Mouse (Mus musculus): ENCODE results near the gene Srrm3.

Gene Srrm3

DNA sequence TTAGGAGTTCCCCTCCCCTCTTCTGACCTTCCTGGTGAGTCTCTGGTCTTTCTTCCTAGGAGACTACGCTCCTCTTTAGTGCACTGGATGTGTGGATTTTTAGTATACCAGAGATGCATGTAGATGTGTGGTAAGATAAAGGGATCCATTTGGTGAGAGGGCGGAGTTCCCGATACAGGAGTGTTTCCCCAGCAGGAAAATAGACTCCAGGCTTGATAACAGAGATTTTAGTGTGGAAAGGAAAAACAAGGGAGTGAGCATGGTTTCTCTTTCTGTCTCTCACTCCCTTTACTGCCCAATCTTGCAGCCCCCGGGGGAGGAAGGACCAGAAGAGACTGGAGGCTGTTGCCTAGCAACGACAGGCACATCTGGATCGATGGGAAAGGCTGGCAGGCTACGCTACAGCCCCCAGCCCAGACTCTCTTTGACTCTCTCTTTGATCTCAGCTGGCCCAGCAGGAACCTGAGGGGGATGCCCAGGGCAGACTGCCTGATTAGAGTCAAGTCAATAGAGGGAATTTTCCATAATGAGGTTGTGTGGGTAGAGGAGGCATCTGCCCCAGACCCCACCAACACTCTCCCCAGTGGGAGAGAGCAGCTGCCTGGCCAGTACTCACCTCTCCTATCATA lies 15.7 kb downstream of the Srrm3 start:
- no peak for DNase-seq (ENCODE audit: low spot score in 2 of 2)

DNA sequence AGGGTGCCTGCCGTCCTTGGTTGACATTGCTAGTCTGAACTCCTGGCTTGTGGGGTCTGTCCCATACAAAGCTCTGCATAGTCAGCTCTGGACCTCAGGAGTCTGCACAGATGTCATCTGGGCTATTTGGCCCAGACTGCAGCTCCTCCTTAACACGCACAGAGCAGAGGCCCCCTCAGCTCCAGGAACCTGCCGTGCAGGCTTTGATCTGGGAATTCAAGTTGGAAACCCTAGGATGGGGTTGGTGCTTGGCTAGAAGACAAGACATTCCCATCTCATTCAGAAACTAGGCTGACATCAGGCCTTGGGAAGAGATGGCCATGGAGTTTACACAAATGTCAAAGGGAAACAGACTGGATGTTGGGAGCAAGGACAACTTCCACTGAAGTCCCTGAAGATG lies 17.8 kb downstream of the Srrm3 start:
- no peak for DNase-seq (ENCODE audit: low spot score in 2 of 2)

DNA sequence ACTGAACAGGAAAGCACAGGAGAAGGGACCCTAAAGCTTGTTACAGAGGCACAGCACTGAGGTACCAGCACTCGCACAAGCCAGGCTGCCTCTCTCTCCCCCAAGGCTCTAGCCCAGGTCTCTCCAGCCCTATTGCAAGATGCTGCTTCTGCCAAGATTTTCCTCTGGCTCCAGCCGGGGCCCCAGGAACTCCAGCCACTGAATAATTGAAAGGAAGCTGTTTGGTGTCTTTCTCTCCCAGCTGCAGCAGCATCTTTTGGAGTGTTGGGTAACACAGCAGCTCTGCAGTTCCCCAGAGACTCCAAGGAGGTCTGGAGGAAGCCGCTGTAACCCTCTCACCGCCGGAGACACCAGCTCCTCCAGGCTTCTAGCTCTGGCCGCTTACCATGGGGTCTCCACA lies 19.5 kb downstream of the Srrm3 start:
- DNase-seq (ENCODE audit: low spot score in 2 of 2), result no peak

DNA sequence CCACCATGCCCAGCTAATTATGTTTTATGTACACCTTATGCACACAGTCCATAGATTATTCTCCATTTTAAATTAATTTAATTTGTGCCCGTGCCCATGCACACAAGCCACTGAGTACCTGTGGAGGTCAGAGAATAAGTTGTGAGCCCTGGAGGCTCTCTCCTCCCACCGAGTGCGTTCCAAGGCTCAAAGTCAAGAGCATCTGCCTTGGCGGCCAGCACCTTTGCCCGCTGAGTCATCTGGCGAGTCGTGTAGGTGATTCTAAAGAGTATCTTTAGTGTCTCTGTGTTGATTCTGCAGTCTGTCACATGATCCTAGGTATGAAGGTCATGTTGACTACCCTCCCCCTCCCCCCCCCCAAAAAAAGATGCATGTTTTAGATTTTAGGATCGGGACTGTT lies 22.7 kb downstream of the Srrm3 start:
- no peak for DNase-seq (ENCODE audit: low spot score in 2 of 2)

DNA sequence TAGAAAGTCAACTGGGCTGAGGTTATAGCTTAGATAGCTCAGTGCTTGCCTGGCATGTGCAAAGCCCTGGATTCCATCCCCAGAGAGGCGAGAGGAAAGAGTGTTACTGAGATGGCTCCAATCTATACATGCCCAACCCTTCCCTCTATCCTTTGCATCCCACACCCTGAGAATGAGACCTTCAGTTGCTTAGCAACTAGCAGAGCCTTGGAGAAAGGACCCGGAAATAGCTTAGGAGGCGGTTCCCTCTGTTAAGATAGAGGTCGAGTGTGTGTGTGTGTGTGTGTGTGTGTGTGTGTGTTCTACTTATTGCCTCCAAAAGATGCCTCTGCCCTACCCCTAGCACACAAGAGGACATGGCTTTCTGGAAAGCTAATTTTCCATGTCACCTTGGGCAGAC lies 26.0 kb downstream of the Srrm3 start:
- peak; percentile 50 to 80 for DNase-seq (ENCODE audit: low spot score in 2 of 2)

DNA sequence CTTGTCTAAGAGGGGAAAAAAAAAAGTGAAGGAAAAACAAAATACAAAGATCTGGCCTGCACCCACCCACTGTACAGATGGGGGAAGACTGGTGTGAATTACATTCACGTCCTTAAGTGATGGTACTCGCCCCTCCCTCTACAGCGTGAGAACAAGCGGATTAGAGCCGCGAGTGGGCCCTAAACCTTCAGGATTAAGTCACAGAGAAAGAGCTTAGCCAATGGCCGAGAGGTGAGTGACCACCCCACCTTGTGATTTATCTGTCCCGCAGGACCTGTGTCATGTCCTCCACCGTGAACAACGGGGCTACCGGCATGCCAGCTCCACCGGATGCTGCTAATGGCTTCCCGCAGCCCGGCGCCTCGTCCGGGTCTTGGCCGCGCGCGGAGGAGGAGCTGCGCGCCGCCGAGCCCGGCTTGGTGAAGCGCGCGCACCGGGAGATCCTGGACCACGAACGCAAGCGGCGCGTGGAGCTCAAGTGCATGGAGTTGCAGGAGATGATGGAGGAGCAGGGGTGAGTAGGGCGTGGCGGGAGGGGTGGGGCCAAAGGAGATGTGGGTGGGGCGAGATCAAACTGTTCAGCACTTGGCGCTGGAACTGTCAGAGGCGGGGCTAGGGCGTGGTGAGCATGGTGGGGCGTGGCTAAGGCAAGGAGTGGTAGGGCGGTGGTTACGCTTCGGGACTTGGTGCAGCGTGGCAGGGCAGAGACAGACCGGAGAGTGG lies 28.2 kb downstream of the Srrm3 start:
- peak; percentile 57 to 71 for DNase-seq (ENCODE audit: low spot score in 2 of 2)

DNA sequence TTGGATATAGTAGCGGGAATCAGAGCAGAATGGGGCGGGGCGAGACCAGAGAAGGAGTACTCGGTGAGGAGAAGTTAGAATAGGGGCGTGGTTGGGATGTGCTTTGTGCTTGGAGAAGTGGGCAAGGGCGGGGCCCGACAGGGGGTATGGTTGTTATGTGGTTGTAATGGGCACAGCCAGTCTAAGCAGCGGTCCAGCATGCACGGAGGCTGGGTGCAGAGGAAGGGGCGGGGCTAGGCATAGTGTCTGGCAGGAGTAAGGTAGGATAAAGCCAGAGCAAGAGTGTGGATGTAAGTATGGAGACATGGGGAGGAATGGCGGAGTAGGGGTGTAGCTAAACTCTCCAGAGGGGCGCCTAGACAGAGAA lies 28.8 kb downstream of the Srrm3 start:
- DNase-seq (ENCODE audit: low spot score in 2 of 2), result no peak

DNA sequence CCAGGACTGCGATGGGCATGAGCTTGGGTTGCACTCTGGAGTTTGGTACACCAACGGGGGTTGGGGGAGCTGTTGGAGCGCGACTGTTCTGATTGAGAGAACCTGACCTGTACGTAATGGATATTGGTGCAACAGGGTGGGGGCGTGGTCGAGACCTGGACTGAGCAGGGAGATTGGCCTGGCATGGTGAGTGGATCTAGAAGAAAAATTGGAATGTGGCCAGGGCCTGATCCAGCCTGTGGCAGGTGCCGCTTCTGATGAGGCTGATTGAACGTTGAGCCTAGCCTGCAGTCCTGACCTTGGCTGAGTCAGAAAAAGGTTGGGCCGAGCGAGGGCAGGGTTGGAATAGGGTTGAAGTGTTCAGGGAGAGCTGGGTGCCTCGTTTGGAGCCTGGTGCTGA lies 29.3 kb downstream of the Srrm3 start:
- DNase-seq (ENCODE audit: low spot score in 2 of 2), result no peak

DNA sequence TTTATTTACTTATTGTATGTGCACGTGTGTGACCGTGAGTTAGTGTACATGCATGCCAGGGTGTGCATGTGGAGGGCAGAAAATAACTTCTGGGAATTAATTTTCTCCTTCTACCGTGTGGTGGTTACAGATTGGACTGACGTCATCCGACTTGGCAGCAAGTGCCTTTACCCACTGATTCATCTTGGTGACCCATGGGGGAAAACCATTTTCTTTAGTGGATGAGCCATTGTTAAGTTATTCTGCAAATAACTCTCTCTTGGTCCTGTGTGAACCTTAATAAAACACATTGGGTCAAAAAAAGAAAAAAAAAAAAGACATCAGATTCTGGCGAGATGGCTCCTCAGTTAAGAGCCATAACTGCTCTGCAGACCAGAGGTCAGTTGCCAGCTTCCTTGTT lies 35.0 kb downstream of the Srrm3 start:
- no peak for DNase-seq (ENCODE audit: low spot score in 2 of 2)

DNA sequence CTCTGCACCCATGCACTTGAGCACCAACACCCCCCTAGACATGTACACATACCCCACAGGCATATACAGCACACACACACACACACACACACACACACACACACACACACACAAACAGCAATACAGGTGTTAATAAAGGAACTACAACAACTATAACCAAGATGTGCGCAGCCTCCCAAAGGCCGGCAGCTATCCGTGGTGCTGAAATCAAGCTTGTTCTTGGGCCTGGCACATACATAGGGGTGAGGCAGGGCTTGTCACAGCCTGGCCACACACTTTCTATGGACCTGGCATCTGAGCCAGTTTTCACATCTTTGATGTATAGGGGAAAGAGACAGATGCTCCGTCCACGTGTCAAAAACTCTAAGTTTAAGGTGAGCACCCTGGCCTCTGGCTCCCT lies 36.7 kb downstream of the Srrm3 start:
- DNase-seq (ENCODE audit: low spot score in 2 of 2), result no peak

DNA sequence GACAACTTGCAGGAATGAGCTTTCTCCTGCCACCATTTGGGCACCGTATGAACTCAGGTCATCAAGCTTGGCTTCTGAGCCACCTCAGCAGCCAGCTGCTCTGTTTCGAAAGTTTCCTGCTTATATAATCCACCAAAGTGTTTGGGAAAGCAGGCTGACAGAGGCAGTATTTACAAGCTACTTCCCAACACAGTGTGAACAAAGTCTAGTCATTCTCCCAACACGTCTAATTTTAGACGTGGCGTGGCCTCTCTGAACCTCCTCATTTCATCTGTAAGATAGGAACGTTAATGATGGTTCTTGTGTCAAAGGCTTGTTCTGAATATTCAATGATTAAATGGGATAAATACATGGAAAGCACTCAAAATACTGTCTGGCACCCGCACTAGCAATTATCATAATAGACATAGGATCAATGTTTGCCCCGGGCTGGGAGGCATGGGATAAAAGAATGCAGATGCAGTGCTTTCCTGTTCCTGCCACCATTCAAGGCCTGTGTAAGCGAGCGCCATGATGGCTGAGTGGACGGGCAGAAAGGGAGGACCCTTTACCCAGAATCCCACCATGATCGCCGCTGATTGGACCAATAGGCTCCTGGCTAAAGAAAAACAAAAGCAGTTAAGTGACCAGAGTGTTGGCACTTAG lies 39.1 kb downstream of the Srrm3 start:
- no peak for DNase-seq (ENCODE audit: low spot score in 2 of 2)

DNA sequence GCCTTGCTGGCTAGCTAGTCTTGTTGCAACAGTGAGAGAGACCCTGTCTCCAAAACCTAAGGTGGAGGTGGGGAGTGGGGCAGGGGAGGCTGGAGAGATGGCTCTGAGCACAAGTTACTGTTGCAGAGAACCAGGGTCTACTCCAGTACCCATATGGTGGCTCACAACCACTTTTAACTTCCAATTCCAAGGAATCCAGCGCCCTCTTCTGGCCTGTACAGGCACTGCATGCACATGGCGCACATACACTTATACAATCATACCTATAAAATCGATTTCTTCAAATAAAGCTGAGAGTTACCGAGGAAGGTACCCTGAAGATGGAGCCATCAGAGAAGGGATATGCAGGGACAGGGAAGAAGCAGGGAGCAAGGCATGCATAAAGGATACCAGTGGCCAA lies 40.8 kb downstream of the Srrm3 start:
- no peak for DNase-seq (ENCODE audit: low spot score in 2 of 2)

DNA sequence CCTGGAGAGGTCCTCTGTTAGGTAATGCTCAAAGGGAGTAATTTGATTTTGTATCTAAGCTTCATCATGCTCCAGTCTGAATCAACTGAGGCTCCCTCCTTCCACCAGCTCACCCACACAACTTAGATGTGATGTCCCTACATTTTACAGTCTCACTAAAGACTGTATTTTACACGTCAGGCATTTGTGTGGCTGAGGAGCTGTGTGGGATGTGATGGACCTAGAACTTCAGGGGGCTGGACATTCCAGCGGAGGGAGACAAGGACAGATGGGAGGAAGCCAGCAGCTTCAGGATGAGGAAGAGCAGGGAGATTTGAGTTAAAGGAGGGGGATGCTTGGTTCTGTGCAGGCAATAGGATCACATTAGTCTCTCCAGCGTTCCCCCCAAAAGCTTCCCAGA lies 41.2 kb downstream of the Srrm3 start:
- DNase-seq (ENCODE audit: low spot score in 2 of 2), result peak in 1 of 2 experiments; percentile 56

DNA sequence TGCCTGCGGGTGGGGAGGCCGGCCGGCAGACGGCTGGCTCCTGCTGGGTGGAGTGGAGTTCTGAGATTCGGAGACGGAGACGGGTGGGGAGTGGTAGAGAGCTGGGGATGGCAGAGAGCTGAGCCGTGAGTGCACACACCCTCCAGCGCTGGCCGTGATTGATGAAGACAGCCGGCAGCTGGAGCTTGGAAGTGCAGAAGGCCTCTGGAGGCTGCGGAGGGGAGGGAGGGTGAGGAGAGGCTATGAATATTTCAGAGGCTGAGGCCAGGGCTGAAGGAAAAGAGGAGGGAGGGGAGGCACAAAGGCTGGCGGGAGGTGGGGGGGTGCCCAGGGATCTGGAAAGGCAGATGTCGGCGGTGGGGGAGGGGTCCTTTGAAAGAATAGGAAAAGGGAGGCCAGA lies 44.3 kb downstream of the Srrm3 start:
- no peak for DNase-seq (ENCODE audit: low spot score in 2 of 2)

DNA sequence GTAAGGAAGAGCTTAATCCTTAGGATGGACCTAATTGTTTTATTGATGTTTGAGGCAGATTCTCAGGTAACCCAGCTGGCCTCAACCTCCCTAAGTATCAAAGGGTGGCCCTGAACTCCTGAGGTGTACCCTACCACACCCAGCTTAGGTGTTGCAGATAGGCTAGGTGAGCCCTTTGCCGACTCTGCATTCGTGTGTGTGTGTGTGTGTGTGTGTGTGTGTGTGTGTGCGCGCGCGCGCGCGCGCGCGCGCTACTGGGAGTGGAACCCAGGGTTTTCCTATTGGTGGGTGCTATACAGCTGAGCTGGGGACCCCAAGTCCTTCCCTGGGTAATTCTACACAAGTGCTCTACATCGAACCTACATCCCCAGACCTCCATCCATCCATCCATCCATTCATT lies 44.8 kb downstream of the Srrm3 start:
- no peak for DNase-seq (ENCODE audit: low spot score in 2 of 2)

DNA sequence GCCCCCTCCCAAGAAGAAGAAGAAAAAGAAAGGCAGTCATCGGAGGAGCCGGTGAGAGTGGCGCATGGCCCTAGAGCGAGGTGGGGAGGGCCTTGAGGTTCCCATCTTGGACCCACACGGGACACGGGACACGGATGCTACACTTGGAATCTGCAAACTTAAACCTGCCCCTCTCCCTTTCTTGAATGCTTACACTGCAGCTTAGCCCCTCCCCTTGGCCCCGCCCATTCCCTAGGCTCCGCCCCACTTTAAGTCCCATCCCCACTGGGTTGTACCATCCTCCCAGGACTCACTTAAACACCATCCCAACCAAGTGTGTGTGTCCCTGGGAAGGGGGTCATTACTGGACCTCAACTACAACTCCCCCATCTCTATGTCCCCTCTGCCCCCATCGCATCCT lies 45.7 kb downstream of the Srrm3 start:
- DNase-seq (ENCODE audit: low spot score in 2 of 2), result no peak

DNA sequence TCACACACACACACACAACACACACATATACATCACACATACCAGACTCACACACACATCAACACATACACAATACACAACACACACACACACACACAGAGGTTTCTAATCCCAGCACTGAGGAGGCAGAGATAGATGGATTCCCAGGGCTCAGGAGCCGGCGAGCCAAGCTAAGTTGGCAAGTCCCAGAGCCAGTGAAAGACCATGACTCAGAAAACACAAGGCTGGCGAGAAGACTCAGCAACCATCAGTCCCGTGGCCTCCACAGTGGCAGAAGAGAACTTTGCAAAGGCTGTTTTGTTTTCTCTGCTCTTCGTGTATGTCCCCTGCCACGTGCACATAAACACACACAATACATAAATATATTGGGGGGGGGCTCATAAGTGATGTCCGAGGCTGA lies 47.0 kb downstream of the Srrm3 start:
- no peak for DNase-seq (ENCODE audit: low spot score in 2 of 2)

DNA sequence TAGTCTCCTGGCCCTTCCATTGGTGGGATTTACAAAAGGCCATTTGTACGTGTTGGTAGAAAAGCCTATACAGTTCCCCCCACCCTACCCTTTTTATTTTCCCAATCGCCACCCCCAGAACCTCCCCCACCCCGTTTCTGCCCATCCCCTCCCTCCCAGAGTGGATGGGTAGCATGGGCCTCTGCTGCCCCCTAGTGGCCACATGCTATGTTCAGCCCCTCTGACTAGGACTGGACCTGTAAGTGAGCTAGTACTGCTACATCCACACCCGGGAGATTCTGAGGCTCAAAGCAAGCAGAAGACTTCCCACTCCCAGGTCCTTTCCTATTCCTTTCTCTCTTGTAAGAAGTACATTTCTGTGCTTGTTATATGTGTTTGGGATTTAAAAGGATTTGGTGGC lies 48.5 kb downstream of the Srrm3 start:
- DNase-seq (ENCODE audit: low spot score in 2 of 2), result peak; percentile 59 to 61

DNA sequence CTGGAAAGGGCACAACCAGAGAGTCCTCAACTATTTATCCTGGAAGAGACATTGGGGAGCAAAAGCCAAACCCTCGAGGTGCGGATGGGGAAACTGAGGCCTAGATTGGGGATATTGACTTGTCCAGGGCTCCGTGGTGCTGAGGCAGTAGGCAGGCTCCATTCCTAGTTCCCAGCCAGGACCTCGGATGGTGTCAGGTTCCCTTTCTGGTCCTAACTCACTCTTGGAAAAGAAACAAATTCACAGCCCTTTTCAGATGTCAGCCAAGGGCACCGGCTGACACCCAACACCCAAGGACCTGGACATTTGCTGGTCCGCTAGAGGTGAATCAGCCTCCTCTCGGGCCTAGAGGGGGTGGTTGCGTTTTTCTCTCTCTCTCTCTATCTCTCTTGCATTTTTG lies 60.0 kb downstream of the Srrm3 start:
- DNase-seq (ENCODE audit: low spot score in 2 of 2), result no peak

DNA sequence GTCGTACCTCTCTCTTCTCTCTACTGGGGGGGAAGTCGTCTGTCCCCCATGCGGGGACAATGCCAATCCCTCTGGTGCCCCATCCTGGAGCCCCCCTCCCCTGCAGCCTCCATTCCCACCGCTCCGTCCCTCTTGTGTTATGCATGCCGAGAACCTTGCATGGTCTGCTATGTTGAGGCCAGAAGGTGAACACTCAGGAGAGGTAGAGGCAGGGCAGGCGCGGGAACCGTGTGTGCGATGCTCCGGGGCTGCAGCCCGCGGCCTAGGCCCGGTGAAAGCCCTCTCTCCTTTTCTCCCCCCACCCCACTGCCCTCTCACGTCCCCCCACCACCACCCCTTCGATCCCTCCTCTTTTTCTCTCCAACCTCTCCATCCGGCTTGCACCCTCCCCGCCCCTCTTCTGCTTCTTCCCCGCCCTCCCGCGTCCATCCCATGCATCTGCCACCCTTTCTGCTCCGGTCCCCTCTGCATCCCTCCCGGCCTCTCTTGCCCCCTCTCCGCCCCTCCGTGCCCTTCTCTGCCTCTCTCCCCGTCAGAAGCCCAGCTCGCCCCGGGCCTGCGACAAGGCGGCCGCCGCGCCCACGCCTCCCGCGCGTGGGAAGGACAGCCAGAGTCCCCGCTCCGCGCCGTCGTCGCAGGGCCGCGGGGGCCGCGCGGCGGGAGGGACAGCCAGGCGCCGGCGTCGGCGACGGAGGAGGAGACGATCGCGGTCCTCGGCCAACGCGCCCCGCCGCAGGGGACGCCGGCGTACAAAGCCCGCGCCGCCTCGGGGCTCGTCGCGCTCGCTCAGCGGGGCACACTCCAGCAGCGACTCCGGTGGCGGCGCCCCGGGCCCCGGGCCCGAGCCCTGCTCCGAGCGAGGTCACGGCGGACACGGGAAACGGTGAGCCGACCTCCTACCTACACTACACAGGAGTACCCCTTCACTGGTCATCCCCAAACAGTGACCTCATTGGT lies 61.2 kb downstream of the Srrm3 start:
- DNase-seq (ENCODE audit: low spot score in 2 of 2), result peak; percentile 36 to 54

DNA sequence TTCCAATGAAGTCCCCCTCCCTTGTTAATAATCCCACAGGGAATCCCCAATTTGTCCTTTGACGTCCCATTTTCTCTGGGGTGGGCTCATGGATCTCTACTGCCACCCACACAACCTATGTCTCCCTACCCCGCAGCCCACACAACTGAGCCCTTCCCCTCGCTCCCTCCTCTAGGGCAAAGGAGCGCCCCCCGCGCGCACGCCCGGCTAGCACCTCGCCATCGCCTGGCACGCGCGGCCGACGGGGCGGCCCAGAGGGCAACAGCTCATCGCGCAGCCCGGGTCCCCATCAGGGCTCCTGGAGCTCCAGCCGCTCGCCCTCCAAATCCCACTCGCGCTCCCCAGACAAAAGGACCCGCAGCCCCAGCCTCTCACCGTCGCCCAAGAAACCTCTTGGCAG lies 62.0 kb downstream of the Srrm3 start:
- DNase-seq (ENCODE audit: low spot score in 2 of 2), result no peak
